Mouse (Mus musculus): Measurements from ENCODE around the gene Zfp646. TPM values are rescaled to one million over a fixed set of nuclear protein-coding genes. Genes with fewer than 3 reads are reported as not detected.

Zfp646 gene
- polyA plus RNA-seq, 1 experiment from 2014 or later: 7.4 TPM

- H3K4me1 ChIP-seq (replicated peaks; ENCODE audit: insufficient read depth, low read length): peaks cover 27% of the 10 kb centered on the region
- H3K9me3 ChIP-seq (replicated peaks; ENCODE audit: low read length): no peaks in the 10 kb centered on the region
- no peak for TF ChIP-seq CTCF (IDR thresholded peaks at IDR 0.05; ENCODE audit: low read depth)
- DNase-seq (ENCODE audit: low spot score) (no peak), ATAC-seq (replicated peaks; ENCODE audit: low FRiP score, low read depth) (no peak)
- no peak overlapping the region for H3K4me2 ChIP-seq (ENCODE audit: low read length)
- WGBS: 71% methylated on average over 11 of the region's 11 CpGs
- no peak overlapping the region for H3K4me3 ChIP-seq (replicated peaks; ENCODE audit: low read depth, low read length)
- peaks cover 22% of the 10 kb centered on the region for H3K36me3 ChIP-seq (ENCODE audit: insufficient read depth, low read length)
- H3K9ac ChIP-seq (ENCODE audit: low read depth, low read length): peak overlapping the region; percentile 42; the same call in 1 of the 2 replicates
- peak overlapping the region; percentile 93 for H3K27ac ChIP-seq
- H3K27me3 ChIP-seq (ENCODE audit: insufficient read depth, low read length): no peaks in the 10 kb centered on the region
Measured at GRCm38 (mm10) chr7:127926846-127927245, 50.8 kb downstream of the Zfp646 start.

DNA sequence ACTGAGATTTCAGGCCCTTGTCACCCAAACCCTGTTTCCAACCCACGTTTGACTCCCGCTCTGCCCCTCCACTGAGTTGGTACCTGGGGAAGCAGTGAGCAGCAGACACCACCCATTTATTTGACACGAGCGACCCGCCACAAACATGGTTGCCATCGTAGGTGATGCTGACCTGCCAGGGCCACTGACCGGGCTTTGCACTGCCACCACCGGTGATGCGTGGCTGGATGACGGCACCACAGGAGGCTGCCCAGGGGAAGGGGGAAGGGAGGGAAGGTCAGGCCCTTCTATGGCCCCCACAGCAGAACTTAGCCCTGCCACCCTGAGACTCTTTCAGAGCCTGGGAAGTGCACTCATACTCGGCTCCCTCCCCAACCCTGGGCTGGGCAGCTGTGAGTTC lies 51.7 kb downstream of the Zfp646 start:
- H3K9me3 ChIP-seq (replicated peaks; ENCODE audit: low read length): no peaks in the 10 kb centered on the region
- H3K4me3 ChIP-seq (replicated peaks; ENCODE audit: low read depth, low read length): peak overlapping the region; percentile 44; the same call in 1 of the 2 replicates
- no peak for ATAC-seq (replicated peaks; ENCODE audit: low FRiP score, low read depth)
- peaks cover 22% of the 10 kb centered on the region for H3K36me3 ChIP-seq (ENCODE audit: insufficient read depth, low read length)
- WGBS: 67% methylated on average over 11 of the region's 11 CpGs
- H3K4me1 ChIP-seq (replicated peaks; ENCODE audit: insufficient read depth, low read length): peaks cover 35% of the 10 kb centered on the region
- no peaks in the 10 kb centered on the region for H3K27me3 ChIP-seq (ENCODE audit: insufficient read depth, low read length)
- peak overlapping the region; percentile 93 for H3K27ac ChIP-seq
- DNase-seq (ENCODE audit: low spot score): no peak
- peak overlapping the region; percentile 66 for H3K4me2 ChIP-seq (ENCODE audit: low read length)
- no peak for TF ChIP-seq CTCF (IDR thresholded peaks at IDR 0.05; ENCODE audit: low read depth)
- H3K9ac ChIP-seq (ENCODE audit: low read depth, low read length): peak overlapping the region; percentile 70; the same call in 1 of the 2 replicates

- H3K9me3 ChIP-seq (replicated peaks; ENCODE audit: low read length): no peaks in the 10 kb centered on the region
- peak overlapping the region; percentile 93 for H3K27ac ChIP-seq
- H3K4me3 ChIP-seq (replicated peaks; ENCODE audit: low read depth, low read length): peak overlapping the region; percentile 44
- DNase-seq (ENCODE audit: low spot score) (no peak), ATAC-seq (replicated peaks; ENCODE audit: low FRiP score, low read depth) (peak; percentile 19; the same call in 1 of the 2 replicates)
- 42% methylated on average over 5 of the region's 5 CpGs for WGBS
- 0 out of 2 replicates have a peak, but pooled peaks have one; percentile 27 for TF ChIP-seq CTCF (IDR thresholded peaks at IDR 0.05; ENCODE audit: low read depth)
- H3K4me1 ChIP-seq (replicated peaks; ENCODE audit: insufficient read depth, low read length): peaks cover 40% of the 10 kb centered on the region
- H3K27me3 ChIP-seq (ENCODE audit: insufficient read depth, low read length): no peaks in the 10 kb centered on the region
- H3K4me2 ChIP-seq (ENCODE audit: low read length): peak overlapping the region; percentile 66
- peaks cover 17% of the 10 kb centered on the region for H3K36me3 ChIP-seq (ENCODE audit: insufficient read depth, low read length)
- H3K9ac ChIP-seq (ENCODE audit: low read depth, low read length): peak overlapping the region; percentile 70
Measured at GRCm38 (mm10) chr7:127928596-127928995, 52.6 kb downstream of the Zfp646 start.

GRCm38 (mm10) chr7:127929923-127930322 lies 53.9 kb downstream of the Zfp646 start, which contains the start of gene Prss8:
Gene Prss8 (minus strand): TSS chr7:127930104.
- H3K27me3 ChIP-seq (ENCODE audit: insufficient read depth, low read length): no peaks in the 10 kb centered on the region
- WGBS: 18% methylated on average over 6 of the region's 6 CpGs
- no peaks in the 10 kb centered on the region for H3K9me3 ChIP-seq (replicated peaks; ENCODE audit: low read length)
- H3K4me1 ChIP-seq (replicated peaks; ENCODE audit: insufficient read depth, low read length): peaks cover 40% of the 10 kb centered on the region
- peak within 1 kb of the TSS; percentile 44 for H3K4me3 ChIP-seq (replicated peaks; ENCODE audit: low read depth, low read length)
- H3K9ac ChIP-seq (ENCODE audit: low read depth, low read length): peak within 1 kb of the TSS; percentile 70
- peak within 1 kb of the TSS; percentile 66 for H3K4me2 ChIP-seq (ENCODE audit: low read length)
- no peak; the same call in 1 of the 2 replicates for TF ChIP-seq CTCF (IDR thresholded peaks at IDR 0.05; ENCODE audit: low read depth)
- DNase-seq (ENCODE audit: low spot score): peak; percentile 59
- H3K36me3 ChIP-seq (ENCODE audit: insufficient read depth, low read length): peaks cover 7% of the 10 kb centered on the region; the same call in 1 of the 2 replicates
- peak within 1 kb of the TSS; percentile 93 for H3K27ac ChIP-seq
- peak; percentile 24; the same call in 1 of the 2 replicates for ATAC-seq (replicated peaks; ENCODE audit: low FRiP score, low read depth)

DNA sequence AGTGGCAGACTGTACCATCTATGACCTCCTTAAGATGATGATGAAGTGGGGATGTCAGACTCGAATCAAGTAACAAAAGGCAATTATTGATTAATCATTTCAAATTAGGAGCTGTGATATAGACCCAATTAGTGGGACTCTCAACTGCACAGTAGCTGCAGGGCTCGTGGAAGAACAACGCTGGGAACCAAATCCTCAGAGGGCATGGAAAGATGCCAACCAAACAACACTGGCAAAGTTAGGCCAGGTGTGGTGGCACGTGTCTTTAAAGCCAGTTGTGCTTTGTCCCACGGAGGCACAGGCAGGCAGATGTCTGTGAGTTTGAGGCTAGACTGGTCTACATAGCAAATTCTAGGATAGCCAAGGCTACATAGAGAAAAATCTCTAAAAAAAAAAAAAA lies 54.6 kb downstream of the Zfp646 start:
- peaks cover 39% of the 10 kb centered on the region for H3K4me1 ChIP-seq (replicated peaks; ENCODE audit: insufficient read depth, low read length)
- H3K4me3 ChIP-seq (replicated peaks; ENCODE audit: low read depth, low read length): no peak overlapping the region
- TF ChIP-seq CTCF (IDR thresholded peaks at IDR 0.05; ENCODE audit: low read depth): no peak
- H3K4me2 ChIP-seq (ENCODE audit: low read length): 0 out of 2 replicates have a peak overlapping the region, but pooled peaks have one; percentile 66
- H3K9ac ChIP-seq (ENCODE audit: low read depth, low read length): no peak overlapping the region
- H3K36me3 ChIP-seq (ENCODE audit: insufficient read depth, low read length): peaks cover 6% of the 10 kb centered on the region; the same call in 1 of the 2 replicates
- 78% methylated on average over 5 of the region's 5 CpGs for WGBS
- H3K27ac ChIP-seq: peak overlapping the region; percentile 93; the same call in 1 of the 2 replicates
- no peak for DNase-seq (ENCODE audit: low spot score)
- no peak for ATAC-seq (replicated peaks; ENCODE audit: low FRiP score, low read depth)
- H3K27me3 ChIP-seq (ENCODE audit: insufficient read depth, low read length): no peaks in the 10 kb centered on the region
- H3K9me3 ChIP-seq (replicated peaks; ENCODE audit: low read length): no peaks in the 10 kb centered on the region

DNA sequence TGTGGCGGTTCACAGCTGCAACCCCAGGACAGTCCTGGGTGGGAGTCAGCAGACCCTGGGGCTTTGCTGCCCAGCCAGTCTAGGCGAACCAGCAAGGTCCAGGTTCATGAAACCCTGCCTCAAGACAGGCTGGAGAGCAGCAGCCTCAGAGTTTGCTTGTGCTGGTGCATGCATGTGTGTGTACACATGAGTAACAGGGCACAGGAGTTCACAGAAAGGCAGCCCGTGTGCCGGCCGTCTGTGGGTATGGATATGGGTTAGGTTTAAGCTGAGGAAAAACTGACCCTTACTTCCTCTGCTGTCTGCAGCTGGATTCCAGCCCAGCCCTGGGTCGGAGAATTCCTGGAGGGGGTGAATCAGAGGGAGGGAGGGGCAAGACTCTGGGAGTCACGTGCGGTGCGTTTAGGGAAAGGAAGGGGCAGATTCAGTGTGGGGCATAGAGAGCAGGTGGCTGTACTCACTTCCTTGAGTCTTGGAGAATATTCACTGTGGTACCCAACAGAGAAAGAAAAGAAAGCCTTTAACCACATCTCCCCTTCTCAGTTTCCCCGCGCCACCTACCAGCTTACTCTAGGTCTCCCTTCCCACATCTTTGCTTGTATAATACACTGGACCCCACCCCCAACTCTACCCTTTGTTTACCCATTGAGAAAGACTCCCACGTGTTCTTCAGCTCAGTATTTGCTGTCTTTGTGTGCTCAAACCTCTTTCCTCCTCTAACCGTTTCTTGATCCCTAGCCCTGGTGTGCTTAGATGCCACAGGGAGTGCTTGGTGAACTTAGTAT lies 55.5 kb downstream of the Zfp646 start:
- peaks cover 39% of the 10 kb centered on the region for H3K4me1 ChIP-seq (replicated peaks; ENCODE audit: insufficient read depth, low read length)
- H3K4me2 ChIP-seq (ENCODE audit: low read length): peak overlapping the region; percentile 8
- 22% methylated on average over 13 of the region's 13 CpGs for WGBS
- H3K36me3 ChIP-seq (ENCODE audit: insufficient read depth, low read length): peaks cover 5% of the 10 kb centered on the region; the same call in 1 of the 2 replicates
- ATAC-seq (replicated peaks; ENCODE audit: low FRiP score, low read depth) (no peak), DNase-seq (ENCODE audit: low spot score) (peak; percentile 71)
- peak overlapping the region; percentile 42; the same call in 1 of the 2 replicates for H3K9ac ChIP-seq (ENCODE audit: low read depth, low read length)
- no peaks in the 10 kb centered on the region for H3K9me3 ChIP-seq (replicated peaks; ENCODE audit: low read length)
- H3K4me3 ChIP-seq (replicated peaks; ENCODE audit: low read depth, low read length): no peak overlapping the region
- H3K27me3 ChIP-seq (ENCODE audit: insufficient read depth, low read length): no peaks in the 10 kb centered on the region
- no peak for TF ChIP-seq CTCF (IDR thresholded peaks at IDR 0.05; ENCODE audit: low read depth)
- H3K27ac ChIP-seq: peak overlapping the region; percentile 85

All from kidney, postnatal 0 days (tissue).